Mouse (Mus musculus) spleen, adult 2 months (tissue): ENCODE measurements around the gene Tfb2m.

ENCODE experiments used
- CTCF ChIP-seq: fragments of 200-500 bp; IDR thresholded peaks from 2 replicates; pipeline ENCODE4 v1.5.1; 2011; ENCODE audit warnings: mild to moderate bottlenecking, inconsistent platforms; ENCODE audit not compliant: insufficient read depth, insufficient read length, insufficient replicate concordance; ENCODE audit errors: extremely low read depth
- POLR2A ChIP-seq: fragments of 200-500 bp; IDR thresholded peaks from 2 replicates; pipeline ENCODE4 v1.6.1; 2011; ENCODE audit warnings: low read depth, low read length, inconsistent platforms

GRCm38 (mm10) chr1:179510546-179511340 is 35.3 kb downstream of the Tfb2m start:
- TF ChIP-seq CTCF: no peak
- TF ChIP-seq POLR2A: no peak
